Mouse (Mus musculus) midbrain, postnatal 0 days (tissue): ENCODE measurements around the gene Donson. TPM values are rescaled to one million over a fixed set of nuclear protein-coding genes. Genes with fewer than 3 reads are reported as not detected.

Experiments
- ATAC-seq: fragments of 200-750 bp; cut with Nextera tagmentation; 2 replicates; pipeline ENCODE4 v1.8.0; 2017; ENCODE audit warnings: moderate number of reproducible peaks, mild to moderate bottlenecking, moderate TSS enrichment, moderate library complexity; ENCODE audit not compliant: low FRiP score
- DNase-seq: peaks from one replicate; pipeline ENCODE4 v3.0.0-alpha.2; 2015; ENCODE audit warnings: low spot score
- H3K27ac ChIP-seq: fragments of 300-500 bp; sonication (generic); 2 replicates; pipeline ENCODE4 v1.5.1; 2014; ENCODE audit warnings: low read depth, mild to moderate bottlenecking, low read length, mixed read lengths
- H3K27me3 ChIP-seq: fragments of 300-500 bp; sonication (generic); 2 replicates; pipeline ENCODE4 v1.6.1; 2014; ENCODE audit warnings: low read length, control low read depth, mixed read lengths; ENCODE audit not compliant: insufficient read depth
- H3K36me3 ChIP-seq: fragments of 300-500 bp; sonication (generic); 2 replicates; pipeline ENCODE4 v1.6.1; 2014; ENCODE audit warnings: low read length, control low read depth, mixed read lengths; ENCODE audit not compliant: insufficient read depth
- H3K4me1 ChIP-seq: fragments of 300-500 bp; sonication (generic); 2 replicates; pipeline ENCODE4 v1.6.1; 2014; ENCODE audit warnings: mild to moderate bottlenecking, control low read depth, antibody characterized with exemption, low read length, mixed read lengths; ENCODE audit not compliant: insufficient read depth
- H3K4me2 ChIP-seq: fragments of 300-500 bp; sonication (generic); 2 replicates; pipeline ENCODE4 v1.6.1; 2014; ENCODE audit warnings: low read depth, mild to moderate bottlenecking, low read length, mixed read lengths; ENCODE audit not compliant: poor library complexity, severe bottlenecking
- H3K4me3 ChIP-seq: fragments of 300-500 bp; sonication (generic); 2 replicates; pipeline ENCODE4 v1.5.1; 2014; ENCODE audit warnings: low read depth, mild to moderate bottlenecking, low read length, moderate library complexity
- H3K9ac ChIP-seq: fragments of 300-500 bp; sonication (generic); replicated peaks from 2 replicates; pipeline ENCODE4 v1.6.1; 2014; ENCODE audit warnings: mild to moderate bottlenecking, low read length, moderate library complexity, mixed read lengths; ENCODE audit not compliant: poor library complexity, severe bottlenecking
- H3K9me3 ChIP-seq: fragments of 300-500 bp; sonication (generic); 2 replicates; pipeline ENCODE4 v1.6.1; 2016; ENCODE audit warnings: low read length, control low read depth
- CTCF ChIP-seq: IDR thresholded peaks from 2 replicates; pipeline ENCODE4 v1.5.1; 2016; ENCODE audit warnings: antibody characterized with exemption, mild to moderate bottlenecking
- WGBS: fragments of 180-500 bp; shearing (Covaris S2); extraction: QIAGEN DNeasy Blood & Tissue Kit; methylation state at CpG from one replicate; pipeline ENCODE4 v1.1.7; 2014; 5-methylcytosine and 5-hydroxymethylcytosine counted together
- polyA plus RNA-seq: library from polyadenylated mRNA; unstranded; fragments of >200 nt; fragmentation: Nextera tagmentation; extraction: Ambion mirVana; gene quantifications from 2 replicates; pipeline ENCODE4 v1.2.1, GENCODE M21; 2015
- total RNA-seq: library from RNA; depleted of rRNA; stranded (reverse); fragments of >200 nt; gene quantifications from 2 replicates; pipeline ENCODE4 v1.2.3, GENCODE M21; 2014

Donson gene
- total and polyA plus RNA-seq, 2 experiments from 2014 or later: 15.5 to 18.3 TPM

- ATAC-seq: no peak
- Histone ChIP-seq H3K9me3 (no peaks in the 10 kb centered on the region), H3K4me3 (peak overlapping the region; percentile 93), H3K9ac (peak overlapping the region; percentile 89), H3K4me1 (peaks cover 22% of the 10 kb centered on the region), H3K27ac (peak overlapping the region; percentile 95), H3K4me2 (peak overlapping the region; percentile 70), H3K36me3 (no peaks in the 10 kb centered on the region), H3K27me3 (no peaks in the 10 kb centered on the region)
- peak; percentile 45 for DNase-seq
- WGBS: 0% methylated on average over 41 of the region's 44 CpGs
- no peak for TF ChIP-seq CTCF
Observed at GRCm38 (mm10) chr16:91729821-91730441, 41.4 kb upstream of the Donson start.

- Histone ChIP-seq H3K4me3 (peak within 1 kb of the TSS; percentile 93), H3K4me2 (peak within 1 kb of the TSS; percentile 70), H3K36me3 (no peaks in the 10 kb centered on the region), H3K27me3 (no peaks in the 10 kb centered on the region), H3K9ac (peak within 1 kb of the TSS; percentile 89), H3K9me3 (no peaks in the 10 kb centered on the region), H3K27ac (peak within 1 kb of the TSS; percentile 95), H3K4me1 (peaks cover 22% of the 10 kb centered on the region)
- peak; percentile 99 for DNase-seq
- WGBS: under 1% methylated on average over 22 of the region's 33 CpGs
- ATAC-seq: peak; percentile 95
- TF ChIP-seq CTCF: peak; percentile 28
Observed at GRCm38 (mm10) chr16:91729066-91729482, 40.5 kb upstream of the Donson start, which contains the start of gene Itsn1. Gene Itsn1, plus strand, starts transcription at chr16:91729281.

DNA sequence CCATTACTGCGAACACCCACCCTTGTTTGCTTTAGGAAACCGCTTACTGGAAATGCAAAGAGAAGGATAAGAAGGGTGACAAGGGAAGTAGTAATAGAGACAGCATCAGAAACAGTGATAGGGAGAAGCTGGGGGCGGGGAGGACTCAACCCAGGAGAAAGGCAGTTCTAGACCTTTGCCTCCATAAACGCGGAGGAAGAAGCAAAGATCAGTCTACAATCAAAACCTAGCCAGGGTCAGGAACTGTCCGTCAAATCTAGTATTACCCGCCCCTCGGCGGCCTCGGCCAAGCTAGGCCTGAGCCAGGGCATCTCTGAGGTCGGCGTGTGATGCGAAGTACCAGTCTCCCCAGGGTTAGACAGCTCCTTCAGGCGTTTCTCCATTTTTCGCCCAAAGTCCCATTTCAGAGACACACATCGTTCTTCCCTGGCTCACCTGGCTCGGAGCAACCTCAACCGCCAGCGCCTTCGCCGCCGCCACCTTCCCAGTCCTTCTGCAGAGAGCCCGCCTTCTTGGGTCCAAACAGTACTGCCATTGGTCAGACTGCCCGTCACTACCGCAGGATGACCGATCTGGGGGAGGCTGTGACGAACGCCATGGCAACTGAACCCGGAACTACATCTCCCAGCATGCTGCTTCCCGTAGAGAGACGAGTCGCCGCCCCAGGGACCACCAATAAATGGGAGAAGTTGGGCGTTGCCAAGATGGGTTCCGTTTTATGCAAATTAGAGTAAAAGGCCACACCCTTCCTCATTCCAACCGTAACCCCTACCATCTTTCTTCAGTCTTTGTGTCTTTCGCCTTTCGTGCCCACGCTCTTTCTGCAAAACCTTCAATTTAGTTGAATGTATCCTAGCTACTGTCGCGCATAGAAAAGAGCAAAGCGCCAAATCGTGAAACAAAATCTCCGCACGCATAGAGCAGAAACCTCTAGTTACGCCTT lies 39.8 kb upstream of the Donson start, which contains the start of gene Cryzl1:
Gene Cryzl1, minus strand, starts transcription at position 853 of the 943 bp plus-strand sequence.
- H3K36me3 ChIP-seq: no peaks in the 10 kb centered on the region
- DNase-seq (peak; percentile 100), ATAC-seq (peak; percentile 94)
- H3K4me1 ChIP-seq: peaks cover 22% of the 10 kb centered on the region
- peak within 1 kb of the TSS; percentile 89 for H3K9ac ChIP-seq
- peak within 1 kb of the TSS; percentile 95 for H3K27ac ChIP-seq
- no peak for TF ChIP-seq CTCF
- no peaks in the 10 kb centered on the region for H3K9me3 ChIP-seq
- H3K4me2 ChIP-seq: peak within 1 kb of the TSS; percentile 70
- H3K27me3 ChIP-seq: no peaks in the 10 kb centered on the region
- H3K4me3 ChIP-seq: peak within 1 kb of the TSS; percentile 93
- WGBS: under 1% methylated on average over 46 of the region's 46 CpGs

GRCm38 (mm10) chr16:91727433-91727832 lies 38.9 kb upstream of the Donson start:
- 91% methylated on average over 15 of the region's 15 CpGs for WGBS
- no peak for TF ChIP-seq CTCF
- Histone ChIP-seq H3K36me3 (no peaks in the 10 kb centered on the region), H3K4me3 (peak overlapping the region; percentile 93), H3K9me3 (no peaks in the 10 kb centered on the region), H3K27ac (peak overlapping the region; percentile 95; the same call in 1 of the 2 replicates), H3K27me3 (no peaks in the 10 kb centered on the region), H3K4me2 (peak overlapping the region; percentile 60), H3K4me1 (peaks cover 22% of the 10 kb centered on the region), H3K9ac (peak overlapping the region; percentile 86; the same call in 1 of the 2 replicates)
- DNase-seq: no peak
- ATAC-seq: no peak

- Histone ChIP-seq H3K27me3 (no peaks in the 10 kb centered on the region), H3K4me2 (no peak overlapping the region), H3K4me3 (no peak overlapping the region), H3K4me1 (peaks cover 10% of the 10 kb centered on the region), H3K36me3 (peaks cover 6% of the 10 kb centered on the region), H3K9me3 (no peaks in the 10 kb centered on the region), H3K27ac (no peak overlapping the region), H3K9ac (no peak overlapping the region)
- peak; percentile 71 for TF ChIP-seq CTCF
- DNase-seq: peak; percentile 54
- WGBS: 43% methylated on average over 3 of the region's 3 CpGs
- ATAC-seq: no peak
Observed at GRCm38 (mm10) chr16:91724247-91724646, 35.7 kb upstream of the Donson start.
